Mouse (Mus musculus) MEL (cell line): ENCODE results near the gene D11Wsu47e.

Experiments used
- BHLHE40 ChIP-seq: IDR thresholded peaks from 2 replicates; pipeline ENCODE4 v1.6.1; 2012; ENCODE audit warnings: low read depth, mild to moderate bottlenecking, inconsistent platforms, low read length, improper control_type of control experiment, borderline replicate concordance
- CTCF ChIP-seq, 3 experiments: IDR thresholded peaks in 2 of 3; conservative IDR thresholded peaks in 1 of 3; 2 replicates each; pipeline ENCODE4 v1.5.1; 2011 to 2012; ENCODE audit warnings: low read length in 3 of 3, low read depth in 2 of 3, mild to moderate bottlenecking in 2 of 3, improper control_type of control experiment in 1 of 3, inconsistent platforms in 1 of 3, mixed read lengths in 1 of 3, moderate library complexity in 1 of 3; ENCODE audit not compliant: control insufficient read depth in 1 of 3, insufficient read depth in 1 of 3, poor library complexity in 1 of 3, severe bottlenecking in 1 of 3
- E2F4 ChIP-seq: IDR thresholded peaks from 2 replicates; pipeline ENCODE4 v1.6.1; 2011; ENCODE audit warnings: low read depth, low read length, improper control_type of control experiment, borderline replicate concordance
- EP300 ChIP-seq, 2 experiments: IDR thresholded peaks; 2 replicates each; pipeline ENCODE4 v1.6.1; 2011; ENCODE audit warnings: improper control_type of control experiment in 2 of 2, low read length in 2 of 2, low read depth in 1 of 2, mild to moderate bottlenecking in 1 of 2
- GATA1 ChIP-seq: IDR thresholded peaks from 2 replicates; pipeline ENCODE4 v1.6.1; 2011; ENCODE audit warnings: low read depth, low read length, improper control_type of control experiment
- HCFC1 ChIP-seq: IDR thresholded peaks from 2 replicates; pipeline ENCODE4 v1.6.1; 2012; ENCODE audit warnings: low read depth, mild to moderate bottlenecking, inconsistent platforms, low read length, improper control_type of control experiment, moderate library complexity
- KAT2A ChIP-seq: conservative IDR thresholded peaks from 2 replicates; pipeline ENCODE4 v1.6.1; 2012; ENCODE audit warnings: low read depth, low read length, improper control_type of control experiment, inconsistent platforms
- MXI1 ChIP-seq: IDR thresholded peaks from 2 replicates; pipeline ENCODE4 v1.6.1; 2011; ENCODE audit warnings: mild to moderate bottlenecking, low read depth, low read length, improper control_type of control experiment
- NELFE ChIP-seq: IDR thresholded peaks from 2 replicates; pipeline ENCODE4 v1.6.1; 2011; ENCODE audit warnings: low read depth, low read length, improper control_type of control experiment
- POLR2A ChIP-seq, 2 experiments: IDR thresholded peaks; 2 replicates each; pipeline ENCODE4 v1.6.1; 2011 to 2012; ENCODE audit warnings: low read length in 2 of 2, mild to moderate bottlenecking in 2 of 2, control low read depth in 1 of 2, improper control_type of control experiment in 1 of 2, low read depth in 1 of 2, moderate library complexity in 1 of 2; ENCODE audit not compliant: control insufficient read depth in 1 of 2, insufficient read depth in 1 of 2, poor library complexity in 1 of 2
- TBP ChIP-seq: IDR thresholded peaks from 2 replicates; pipeline ENCODE4 v1.8.0; 2011; ENCODE audit warnings: low read depth, low read length, improper control_type of control experiment
- USF1 ChIP-seq: IDR thresholded peaks from 2 replicates; pipeline ENCODE4 v1.6.1; 2014; ENCODE audit warnings: low read depth, mild to moderate bottlenecking, inconsistent platforms, low read length, improper control_type of control experiment, moderate library complexity
- ZNF384 ChIP-seq: IDR thresholded peaks from 2 replicates; pipeline ENCODE4 v1.6.1; 2012; ENCODE audit warnings: low read depth, mild to moderate bottlenecking, inconsistent platforms, low read length, improper control_type of control experiment

- TF ChIP-seq POLR2A (IDR thresholded peaks at IDR 0.05; ENCODE audit: control insufficient read depth in 1 of 2, insufficient read depth in 1 of 2, low read depth in 1 of 2, low read length in 2 of 2, poor library complexity in 1 of 2) (no peak), MXI1 (no peak), TBP (no peak), NELFE (no peak), KAT2A (no peak), E2F4 (no peak), EP300 (IDR thresholded peaks at IDR 0.05; ENCODE audit: low read depth in 1 of 2, low read length in 2 of 2) (no peak), HCFC1 (no peak), BHLHE40 (no peak), CTCF (IDR thresholded peaks at IDR 0.05 in 2 of 3, conservative IDR thresholded peaks at IDR 0.05 in 1 of 3; ENCODE audit: control insufficient read depth in 1 of 3, insufficient read depth in 1 of 3, low read depth in 2 of 3, low read length in 3 of 3, poor library complexity in 1 of 3, severe bottlenecking in 1 of 3) (no peak), GATA1 (no peak), ZNF384 (no peak), USF1 (no peak)
Measured at GRCm38 (mm10) chr11:113711061-113711460, 26.8 kb downstream of the D11Wsu47e start.
